Mouse (Mus musculus) intestine, embryonic 16.5 days (tissue): Measurements from ENCODE around the gene Secisbp2l. TPM values are rescaled to one million over a fixed set of nuclear protein-coding genes. Genes with fewer than 3 reads are reported as not detected.
A peak's percentile ranks its signal among the peaks of the same experiment; 100 is the strongest.

Source experiments
- ATAC-seq: fragments of 200-750 bp; cut with Nextera tagmentation; 2 replicates; pipeline ENCODE4 v1.8.0; 2017; ENCODE audit warnings: moderate TSS enrichment, moderate library complexity
- H3K27ac ChIP-seq: fragments of 300-500 bp; sonication (generic); 2 replicates; pipeline ENCODE4 v1.5.1; 2014; ENCODE audit warnings: mild to moderate bottlenecking, low read length
- H3K27me3 ChIP-seq: fragments of 300-500 bp; sonication (generic); replicated peaks from 2 replicates; pipeline ENCODE4 v1.6.1; 2014; ENCODE audit warnings: low read length, control low read depth, mixed read lengths; ENCODE audit not compliant: control insufficient read depth, insufficient read depth
- H3K36me3 ChIP-seq: fragments of 300-500 bp; sonication (generic); 2 replicates; pipeline ENCODE4 v1.6.1; 2014; ENCODE audit warnings: low read length, control low read depth; ENCODE audit not compliant: control insufficient read depth, insufficient read depth
- H3K4me1 ChIP-seq: fragments of 300-500 bp; sonication (generic); 2 replicates; pipeline ENCODE4 v1.6.1; 2014; ENCODE audit warnings: low read length, control low read depth, mixed read lengths; ENCODE audit not compliant: control insufficient read depth, insufficient read depth
- H3K4me2 ChIP-seq: fragments of 300-500 bp; sonication (generic); 2 replicates; pipeline ENCODE4 v1.6.1; 2014; ENCODE audit warnings: low read depth, low read length, control low read depth
- H3K4me3 ChIP-seq: fragments of 300-500 bp; sonication (generic); 2 replicates; pipeline ENCODE4 v1.5.1; 2014; ENCODE audit warnings: mild to moderate bottlenecking, low read length
- H3K9ac ChIP-seq: fragments of 300-500 bp; sonication (generic); 2 replicates; pipeline ENCODE4 v1.6.1; 2014; ENCODE audit warnings: low read depth, low read length
- H3K9me3 ChIP-seq: fragments of 300-500 bp; sonication (generic); 2 replicates; pipeline ENCODE4 v1.6.1; 2016; ENCODE audit warnings: low read length, control low read depth; ENCODE audit not compliant: control insufficient read depth
- WGBS: fragments of 180-500 bp; shearing (Covaris S2); extraction: QIAGEN DNeasy Blood & Tissue Kit; methylation state at CpG from one replicate; pipeline ENCODE4 v1.1.7; 2014; 5-methylcytosine and 5-hydroxymethylcytosine counted together
- polyA plus RNA-seq: library from polyadenylated mRNA; unstranded; fragments of >200 nt; fragmentation: Nextera tagmentation; extraction: Ambion mirVana; gene quantifications from 2 replicates; pipeline ENCODE4 v1.2.1, GENCODE M21; 2015

The Secisbp2l gene
- polyA plus RNA-seq, 1 experiment from 2014 or later: 11.9 TPM

- H3K4me3 ChIP-seq: no peak overlapping the region
- H3K9me3 ChIP-seq: no peaks in the 10 kb centered on the region
- no peak overlapping the region for H3K27ac ChIP-seq
- no peak overlapping the region for H3K4me2 ChIP-seq
- no peaks in the 10 kb centered on the region for H3K36me3 ChIP-seq
- ATAC-seq: no peak
- H3K4me1 ChIP-seq: no peaks in the 10 kb centered on the region
- WGBS: 78% methylated on average over 2 of the region's 2 CpGs
- H3K27me3 ChIP-seq: no peaks in the 10 kb centered on the region
- H3K9ac ChIP-seq: no peak overlapping the region
These were observed 81.1 kb downstream of the Secisbp2l start for GRCm38 (mm10) chr2:125701606-125702005.

DNA sequence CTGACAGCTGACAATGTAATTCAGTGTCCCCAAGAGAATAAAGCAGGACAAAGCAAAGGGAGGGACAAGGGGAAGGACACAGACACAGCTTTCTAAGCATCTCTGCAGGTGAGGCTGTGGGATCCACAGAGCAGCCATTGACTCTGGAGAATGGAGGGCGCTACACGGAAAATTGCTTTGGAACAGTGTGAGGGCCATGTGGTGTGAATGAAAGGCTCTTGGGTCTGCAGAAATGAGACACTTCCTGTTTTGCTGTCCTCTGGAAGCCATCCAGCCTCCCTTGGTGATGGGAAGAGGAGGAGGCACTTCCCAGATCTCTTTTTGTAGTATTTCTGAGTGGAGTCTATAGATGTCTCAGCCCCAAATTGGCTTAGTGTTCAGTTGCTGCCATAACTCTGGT is 86.5 kb downstream of the Secisbp2l start:
- WGBS: 57% methylated on average over 2 of the region's 2 CpGs
- no peak overlapping the region for H3K4me2 ChIP-seq
- no peaks in the 10 kb centered on the region for H3K27me3 ChIP-seq
- peak overlapping the region; percentile 51 for H3K27ac ChIP-seq
- H3K9ac ChIP-seq: no peak overlapping the region
- no peaks in the 10 kb centered on the region for H3K9me3 ChIP-seq
- H3K4me1 ChIP-seq: peaks cover 3% of the 10 kb centered on the region; the same call in 1 of the 2 replicates
- H3K36me3 ChIP-seq: no peaks in the 10 kb centered on the region
- H3K4me3 ChIP-seq: no peak overlapping the region
- ATAC-seq: peak; percentile 48; the same call in 1 of the 2 replicates

DNA sequence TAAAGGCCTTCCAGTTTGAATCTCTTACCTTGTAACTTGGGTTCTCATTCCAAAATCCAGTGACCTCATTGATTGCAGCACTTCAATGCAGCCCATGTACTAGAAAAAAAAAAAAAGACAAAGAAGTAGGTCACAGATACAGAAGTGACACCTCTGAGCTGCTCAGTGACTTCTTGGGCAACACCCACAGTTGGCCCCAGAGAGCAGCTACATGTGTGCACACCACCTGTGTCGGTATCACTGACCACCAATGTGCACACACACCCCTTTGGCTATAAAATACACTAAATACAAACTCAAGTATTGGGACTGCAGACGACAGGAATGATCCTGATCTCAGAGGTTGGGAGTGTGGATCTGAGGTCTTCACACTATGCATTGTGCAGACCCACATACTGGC is 87.9 kb downstream of the Secisbp2l start:
- WGBS: 75% methylated on average over 2 of the region's 2 CpGs
- H3K9ac ChIP-seq: no peak overlapping the region
- no peak for ATAC-seq
- H3K36me3 ChIP-seq: no peaks in the 10 kb centered on the region
- H3K4me2 ChIP-seq: no peak overlapping the region
- no peaks in the 10 kb centered on the region for H3K27me3 ChIP-seq
- H3K9me3 ChIP-seq: no peaks in the 10 kb centered on the region
- H3K27ac ChIP-seq: no peak overlapping the region
- no peak overlapping the region for H3K4me3 ChIP-seq
- peaks cover 3% of the 10 kb centered on the region; the same call in 1 of the 2 replicates for H3K4me1 ChIP-seq

DNA sequence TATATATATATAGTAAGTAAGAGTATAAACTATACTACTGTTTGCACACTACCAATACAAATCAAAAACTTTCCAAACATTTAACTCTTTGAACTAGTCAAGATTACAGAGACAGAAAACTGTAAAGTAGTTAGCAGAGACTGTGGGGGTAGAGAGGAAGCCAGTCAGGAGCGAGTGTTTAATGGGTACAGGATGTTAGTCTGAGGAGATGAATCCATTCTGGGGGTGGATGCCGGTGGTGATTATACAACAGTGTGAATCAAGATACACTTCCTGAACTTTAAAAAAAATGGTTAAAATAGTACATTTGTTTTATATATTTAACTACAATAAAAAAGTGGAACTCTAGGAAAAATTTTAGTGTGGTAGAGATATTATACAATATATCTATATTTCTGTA is 90.7 kb downstream of the Secisbp2l start:
- Histone ChIP-seq H3K36me3 (no peaks in the 10 kb centered on the region), H3K4me3 (no peak overlapping the region), H3K9me3 (no peaks in the 10 kb centered on the region), H3K9ac (no peak overlapping the region), H3K4me1 (peaks cover 3% of the 10 kb centered on the region; the same call in 1 of the 2 replicates), H3K27ac (no peak overlapping the region), H3K4me2 (no peak overlapping the region), H3K27me3 (no peaks in the 10 kb centered on the region)
- 45% methylated on average over 2 of the region's 2 CpGs for WGBS
- no peak for ATAC-seq

Other genes with a start within 250 kb of the Secisbp2l start
- 3.5 and 3.7 TPM in 2 replicates for gene Cep152, start 157.8 kb downstream of the Secisbp2l start, polyA plus RNA-seq
- gene Eid1, start 109.8 kb downstream of the Secisbp2l start, polyA plus RNA-seq: 72.0 and 73.2 TPM in 2 replicates
- gene Shc4, start 58.7 kb downstream of the Secisbp2l start, polyA plus RNA-seq: 1.7 and 1.8 TPM in 2 replicates
- 77.4 and 91.1 TPM in 2 replicates for gene Galk2, start 76.2 kb upstream of the Secisbp2l start, polyA plus RNA-seq
- gene Cops2, start 76.3 kb upstream of the Secisbp2l start, polyA plus RNA-seq: 49.6 and 54.3 TPM in 2 replicates